In the genomic region with DNA sequence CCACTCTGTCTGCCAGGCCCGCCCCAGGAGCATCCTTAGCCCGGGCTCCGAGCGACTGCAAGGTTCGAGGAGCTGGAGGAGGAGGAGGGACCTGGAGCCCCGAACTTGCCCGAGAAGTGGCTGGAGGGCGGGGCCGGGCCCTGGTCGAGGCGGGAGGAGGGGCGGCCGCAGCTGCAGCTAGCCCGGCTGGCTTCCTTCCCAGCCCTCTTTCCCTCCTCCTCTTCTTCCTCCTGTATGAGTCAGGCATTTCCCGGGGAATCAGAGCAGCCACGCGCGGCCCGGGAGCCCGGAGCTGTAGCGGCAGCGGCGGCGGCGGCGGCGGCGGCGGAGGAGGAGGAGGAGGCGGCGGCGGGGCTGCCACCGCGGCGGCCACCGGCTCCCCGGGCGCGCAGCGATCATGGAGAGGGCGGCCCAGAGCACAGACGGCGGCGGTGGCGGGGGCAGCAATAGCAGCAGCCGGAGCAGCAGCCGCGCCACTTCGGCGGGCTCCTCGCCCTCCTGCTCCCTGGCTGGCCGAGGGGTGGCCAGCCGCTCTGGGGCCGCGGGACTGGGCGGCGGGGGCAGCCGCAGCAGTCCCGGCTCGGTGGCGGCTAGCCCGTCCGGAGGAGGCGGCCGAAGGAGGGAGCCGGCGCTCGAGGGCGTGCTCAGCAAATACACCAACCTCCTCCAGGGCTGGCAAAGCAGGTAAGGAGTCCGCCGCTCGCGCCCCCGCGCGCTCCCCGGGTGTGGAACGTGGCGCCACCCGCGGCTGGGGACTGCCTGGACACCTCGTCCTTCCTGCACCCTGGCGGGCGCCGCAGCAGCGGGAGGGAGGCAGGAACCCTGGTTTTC, we compare ENCODE assay signal across 8 mouse cellular contexts. TPM values are rescaled to one million over a fixed set of nuclear protein-coding genes. Genes with fewer than 3 reads are reported as not detected.
A peak's percentile ranks its signal among the peaks of the same experiment; 100 is the strongest.
DNase-seq lines count a peak whose midpoint lies in the region; ATAC-seq lines count a peak whose summit lies in the region.

A gene (plus strand): TSS at position 289 of the 831 bp plus-strand sequence.

- under 1% methylated on average over 65 of the region's 86 CpGs for WGBS in intestine, embryonic 16.5 days

- H3K9me3 ChIP-seq in intestine, embryonic 16.5 days (ENCODE audit: control insufficient read depth, low read length), result no peaks in the 10 kb centered on the region

- peak; percentile 88 for ATAC-seq in intestine, embryonic 16.5 days
- ATAC-seq in megakaryocyte-erythroid progenitor cell, adult 5-6 weeks (replicated peaks; ENCODE audit: low FRiP score, low TSS enrichment, poor library complexity, severe bottlenecking), result peak; percentile 68
- ATAC-seq in monocyte, adult 5-6 weeks (replicated peaks; ENCODE audit: insufficient number of reproducible peaks, low FRiP score, low TSS enrichment, poor library complexity, severe bottlenecking), result no peak

- H3K4me1 ChIP-seq in intestine, embryonic 16.5 days (ENCODE audit: control insufficient read depth, insufficient read depth, low read length), result peaks cover 19% of the 10 kb centered on the region

- peak within 1 kb of the TSS; percentile 96 for H3K4me2 ChIP-seq in intestine, embryonic 16.5 days (ENCODE audit: low read depth, low read length)

- no peaks in the 10 kb centered on the region for H3K27me3 ChIP-seq in intestine, embryonic 16.5 days (replicated peaks; ENCODE audit: control insufficient read depth, insufficient read depth, low read length)

- H3K9ac ChIP-seq in intestine, embryonic 16.5 days (ENCODE audit: low read depth, low read length), result peak within 1 kb of the TSS; percentile 85

- H3K27ac ChIP-seq in intestine, embryonic 16.5 days (ENCODE audit: low read length), result peak within 1 kb of the TSS; percentile 86

- intact Hi-C loops in left cerebral cortex, postnatal 25 days (cut with DNase I), result loop anchor here (1.0 to 2.0 kb wide), 4 partner anchors 13 to 88 kb away; a partner anchor contains a TSS

- H3K4me3 ChIP-seq in intestine, embryonic 16.5 days (ENCODE audit: low read length), result peak within 1 kb of the TSS; percentile 85

- DNase-seq in adrenal gland, postnatal 10 days, result peak; percentile 88
- DNase-seq in embryo, embryonic 9.5 days (ENCODE audit: extremely low spot score), result peak; percentile 83
- DNase-seq in gastrocnemius, postnatal 4 days (ENCODE audit: low spot score in 2 of 2), result peak; percentile 73 to 87
- peak; percentile 80 to 91 for DNase-seq in left cerebral cortex, postnatal 25 days (ENCODE audit: low spot score in 2 of 2)
- DNase-seq in right cerebral cortex, postnatal 4 days, result peak; percentile 75

- H3K36me3 ChIP-seq in intestine, embryonic 16.5 days (ENCODE audit: control insufficient read depth, insufficient read depth, low read length), result no peaks in the 10 kb centered on the region

RNA-seq across cellular contexts. Expression of the gene that starts here (rescaled TPM):
- 1 to 10 TPM; 8.1 to 8.5 TPM for total RNA-seq in adrenal gland, postnatal 10 days (2021)
- total RNA-seq in gastrocnemius, postnatal 4 days (2021), result 1 to 10 TPM; 8.2 to 8.4 TPM
- 1.4 and 2.5 TPM in 2 replicates for polyA plus RNA-seq in intestine, embryonic 16.5 days (2015; fragmentation: Nextera tagmentation; extraction: Ambion mirVana)
- total RNA-seq in left cerebral cortex, postnatal 25 days (2021), result 10 to 100 TPM; 46.4 to 54.6 TPM
- total RNA-seq in megakaryocyte-erythroid progenitor cell, adult 5-6 weeks (2014; fragmentation: Nextera tagmentation), result 0.50 TPM in 1 of 2 replicates, not detected in the other
- total RNA-seq in megakaryocyte-erythroid progenitor cell, adult 5-6 weeks (2017), result 0.53 and 1.8 TPM in 2 replicates
- total RNA-seq in monocyte, adult 5-6 weeks (2017), result not detected in 3 replicates

Comparison
In these comparisons a context has a peak if more than half of its experiments do, and no peak if none do; other contexts are left out.
1. RNA of the gene that starts here (total RNA-seq): 46.4 to 54.6 TPM in left cerebral cortex, postnatal 25 days; 8.1 to 8.5 TPM in adrenal gland, postnatal 10 days, 8.2 to 8.4 TPM in gastrocnemius, postnatal 4 days, 0.50 to 1.8 TPM in megakaryocyte-erythroid progenitor cell, adult 5-6 weeks and not detected in monocyte, adult 5-6 weeks; every median in the first group is over 4 times any median in the second.
2. Peak in every context shown above with its lines, with median percentiles within 50 percentile points of each other: DNase-seq.